Mouse (Mus musculus) lung, embryonic 15.5 days (tissue): ENCODE measurements around the gene Tbc1d1. TPM values are rescaled to one million over a fixed set of nuclear protein-coding genes. Genes with fewer than 3 reads are reported as not detected.

ENCODE experiments used
- ATAC-seq: fragments of 200-750 bp; cut with Nextera tagmentation; 2 replicates; pipeline ENCODE4 v1.8.0; 2017; ENCODE audit warnings: moderate number of reproducible peaks, borderline replicate concordance; ENCODE audit not compliant: low FRiP score, low TSS enrichment; ENCODE audit errors: extremely low read depth
- H3K27ac ChIP-seq: fragments of 300-500 bp; sonication (generic); 2 replicates; pipeline ENCODE4 v1.5.1; 2015; ENCODE audit warnings: moderate library complexity, mild to moderate bottlenecking, inconsistent platforms
- H3K27me3 ChIP-seq: fragments of 300-500 bp; sonication (generic); 2 replicates; pipeline ENCODE4 v1.6.1; 2015; ENCODE audit warnings: inconsistent platforms
- H3K36me3 ChIP-seq: fragments of 300-500 bp; sonication (generic); 2 replicates; pipeline ENCODE4 v1.6.1; 2015; ENCODE audit warnings: inconsistent platforms
- H3K4me1 ChIP-seq: fragments of 300-500 bp; sonication (generic); 2 replicates; pipeline ENCODE4 v1.6.1; 2015; ENCODE audit warnings: inconsistent platforms
- H3K4me2 ChIP-seq: fragments of 300-500 bp; sonication (generic); 2 replicates; pipeline ENCODE4 v1.6.1; 2015; ENCODE audit warnings: inconsistent platforms, mild to moderate bottlenecking, moderate library complexity
- H3K4me3 ChIP-seq: fragments of 300-500 bp; sonication (generic); 2 replicates; pipeline ENCODE4 v1.5.1; 2015; ENCODE audit warnings: mild to moderate bottlenecking, inconsistent platforms
- H3K9ac ChIP-seq: fragments of 300-500 bp; sonication (generic); 2 replicates; pipeline ENCODE4 v1.6.1; 2015; ENCODE audit warnings: inconsistent platforms
- H3K9me3 ChIP-seq: fragments of 300-500 bp; sonication (generic); 2 replicates; pipeline ENCODE4 v1.6.1; 2016; ENCODE audit warnings: inconsistent platforms
- WGBS: fragments of 180-500 bp; shearing (Covaris S2); methylation state at CpG from one replicate; pipeline ENCODE4 v1.1.7; 2015; 5-methylcytosine and 5-hydroxymethylcytosine counted together
- polyA plus RNA-seq: library from polyadenylated mRNA; unstranded; fragments of >200 nt; fragmentation: Nextera tagmentation; extraction: Ambion mirVana; gene quantifications from 2 replicates; pipeline ENCODE4 v1.2.1, GENCODE M21; 2015

Tbc1d1 gene
- polyA plus RNA-seq = 39.8 and 40.4 TPM in 2 replicates

DNA sequence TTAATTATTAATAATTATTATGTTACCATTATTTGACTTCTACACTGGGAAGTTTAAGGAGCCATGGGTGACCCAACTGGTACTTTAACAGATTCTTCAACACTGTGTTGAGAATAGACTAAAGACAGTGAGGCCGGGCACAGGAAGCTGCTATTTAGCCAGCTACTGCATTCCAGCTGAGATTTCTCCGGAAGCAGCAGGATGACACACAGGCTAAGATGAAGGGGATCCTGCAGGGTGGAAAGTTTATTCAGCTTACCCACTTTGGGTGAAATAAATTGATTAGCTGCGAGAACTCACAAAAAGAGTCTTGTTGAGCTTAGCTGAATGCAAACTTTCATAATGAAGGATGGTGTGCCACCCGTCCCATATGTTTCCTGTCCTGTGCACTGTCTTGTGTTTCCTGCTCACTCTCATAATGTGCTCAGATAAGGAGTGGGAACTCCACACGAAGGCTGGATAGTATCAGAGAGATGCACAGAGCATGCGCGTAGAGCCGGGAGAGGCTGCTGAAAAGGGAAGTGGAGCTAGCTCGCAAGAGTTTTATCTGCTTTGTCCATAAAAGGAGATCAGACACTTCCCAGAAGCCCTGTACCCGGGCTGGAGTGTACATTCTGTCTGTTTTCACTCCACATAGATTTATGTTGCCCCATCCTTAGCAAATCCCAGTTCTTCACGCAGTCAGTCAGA, at the start of gene Tbc1d1:
Tbc1d1 (plus strand) TSS at position 445 of the 690 bp plus-strand sequence.
- Histone ChIP-seq H3K4me3 (peak within 1 kb of the TSS; percentile 19), H3K9ac (peak within 1 kb of the TSS; percentile 3; the same call in 1 of the 2 replicates), H3K4me1 (peaks cover 25% of the 10 kb centered on the region), H3K9me3 (no peaks in the 10 kb centered on the region), H3K4me2 (peak within 1 kb of the TSS; percentile 99), H3K27ac (peak within 1 kb of the TSS; percentile 89), H3K27me3 (peaks cover 7% of the 10 kb centered on the region), H3K36me3 (no peaks in the 10 kb centered on the region)
- ATAC-seq = peak; percentile 95
- WGBS = 13% methylated on average over 11 of the region's 11 CpGs

DNA sequence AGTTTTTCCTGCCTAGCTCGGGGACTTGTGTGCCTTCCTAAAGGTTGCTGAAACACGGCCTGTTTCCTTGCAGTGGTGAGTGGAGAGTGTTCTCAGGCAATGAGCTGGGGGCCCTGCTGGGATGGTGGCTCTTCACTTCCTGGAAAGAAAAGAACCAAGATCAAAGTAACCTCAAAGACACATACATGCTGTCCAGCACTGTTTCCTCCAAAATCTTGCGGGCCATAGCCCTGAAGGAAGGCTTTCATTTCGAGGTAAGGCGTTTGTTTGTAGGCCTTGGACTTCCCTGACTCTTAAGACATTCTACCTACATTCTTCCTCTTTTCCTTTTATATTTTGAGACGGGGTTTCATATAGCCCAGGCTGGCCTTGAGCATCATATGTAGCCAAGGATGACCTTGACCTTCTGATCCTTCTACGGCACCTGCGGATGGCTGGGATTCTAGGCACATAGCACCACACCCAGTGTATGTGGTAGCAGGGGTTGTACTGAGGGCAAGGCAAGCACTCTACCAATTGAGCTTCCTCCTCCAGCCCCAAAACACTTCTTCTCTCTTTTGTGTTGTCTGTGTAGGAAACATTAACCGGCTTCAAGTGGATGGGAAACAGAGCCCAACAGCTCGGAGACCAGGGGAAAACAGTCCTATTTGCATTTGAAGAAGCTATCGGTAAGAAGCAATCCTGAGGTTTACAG, 48.4 kb upstream of the Tbc1d1 start:
- Histone ChIP-seq H3K4me1 (peaks cover 3% of the 10 kb centered on the region; the same call in 1 of the 2 replicates), H3K36me3 (peaks cover 67% of the 10 kb centered on the region), H3K4me3 (no peak overlapping the region), H3K9me3 (no peaks in the 10 kb centered on the region), H3K27ac (no peak overlapping the region), H3K9ac (no peak overlapping the region), H3K27me3 (no peaks in the 10 kb centered on the region), H3K4me2 (no peak overlapping the region)
- WGBS = 85% methylated on average over 11 of the region's 11 CpGs
- ATAC-seq = no peak

DNA sequence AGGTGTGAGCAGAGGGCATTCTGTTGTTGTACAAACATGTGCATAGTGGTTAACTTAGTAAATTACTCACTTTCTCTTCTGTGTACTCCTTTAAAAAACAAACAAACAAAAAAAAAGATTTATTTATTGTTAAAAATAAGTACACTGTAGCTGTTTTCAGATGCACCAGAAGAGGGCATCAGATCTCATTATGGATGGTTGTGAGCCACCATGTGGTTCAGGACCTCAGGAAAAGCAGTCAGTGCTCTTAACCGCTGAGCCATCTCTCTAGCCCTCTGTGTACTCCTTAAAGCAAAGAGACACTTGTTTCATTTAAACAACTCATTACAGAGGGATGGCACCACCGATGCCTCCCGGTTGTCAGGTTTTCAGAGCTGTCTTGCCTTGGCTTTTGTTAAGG, 46.9 kb upstream of the Tbc1d1 start:
- Histone ChIP-seq H3K9me3 (no peaks in the 10 kb centered on the region), H3K36me3 (peaks cover 71% of the 10 kb centered on the region), H3K27ac (no peak overlapping the region), H3K4me1 (peaks cover 3% of the 10 kb centered on the region; the same call in 1 of the 2 replicates), H3K4me2 (no peak overlapping the region), H3K9ac (no peak overlapping the region), H3K27me3 (no peaks in the 10 kb centered on the region), H3K4me3 (no peak overlapping the region)
- 41% methylated on average over 3 of the region's 3 CpGs for WGBS
- ATAC-seq = no peak

DNA sequence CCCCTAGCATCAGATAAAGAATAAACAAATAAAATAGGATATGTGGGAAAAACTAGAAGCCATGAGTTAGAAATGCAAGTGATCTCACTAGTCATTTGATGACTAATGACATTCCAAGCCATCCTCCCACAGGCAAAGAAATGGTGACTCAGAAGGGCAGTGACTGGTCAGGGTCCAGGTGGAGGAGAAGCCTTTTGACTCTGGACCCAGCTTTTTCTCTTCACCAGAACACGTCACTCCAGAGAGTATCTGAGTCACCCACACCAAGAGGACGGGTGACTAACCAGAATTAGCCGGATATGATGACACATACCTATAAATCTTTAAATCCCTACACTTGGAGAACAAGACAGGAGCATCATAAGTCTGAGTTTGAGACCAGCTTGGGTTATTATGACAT, 43.7 kb upstream of the Tbc1d1 start:
- H3K9ac ChIP-seq = no peak overlapping the region
- no peak overlapping the region for H3K4me3 ChIP-seq
- no peak overlapping the region for H3K4me2 ChIP-seq
- H3K36me3 ChIP-seq = peaks cover 83% of the 10 kb centered on the region
- no peaks in the 10 kb centered on the region for H3K4me1 ChIP-seq
- ATAC-seq = no peak
- no peaks in the 10 kb centered on the region for H3K9me3 ChIP-seq
- H3K27ac ChIP-seq = no peak overlapping the region
- H3K27me3 ChIP-seq = no peaks in the 10 kb centered on the region
- 79% methylated on average over 3 of the region's 3 CpGs for WGBS

DNA sequence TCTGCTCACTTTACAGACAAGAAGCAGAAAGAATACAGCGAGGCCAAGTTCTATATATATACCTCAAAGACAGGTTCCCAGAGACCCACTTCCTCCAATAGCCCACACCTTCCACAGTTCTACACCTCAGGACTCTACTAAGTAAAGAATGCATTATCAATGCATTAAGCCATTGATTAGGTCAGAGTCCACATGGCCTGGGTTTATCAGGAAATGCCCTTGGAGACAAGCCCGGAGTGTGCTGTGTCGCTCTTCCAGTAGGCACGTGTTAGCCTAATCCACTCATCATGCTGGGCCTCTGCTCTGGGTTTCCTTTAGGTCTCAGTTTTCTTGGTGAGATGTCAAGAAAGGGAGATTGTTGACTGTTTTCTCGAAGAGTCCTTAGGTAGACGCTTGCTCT, 41.9 kb upstream of the Tbc1d1 start:
- Histone ChIP-seq H3K9me3 (no peaks in the 10 kb centered on the region), H3K4me2 (no peak overlapping the region), H3K27me3 (no peaks in the 10 kb centered on the region), H3K4me3 (no peak overlapping the region), H3K4me1 (no peaks in the 10 kb centered on the region), H3K27ac (no peak overlapping the region), H3K9ac (no peak overlapping the region), H3K36me3 (peaks cover 70% of the 10 kb centered on the region)
- 94% methylated on average over 6 of the region's 6 CpGs for WGBS
- ATAC-seq = no peak

DNA sequence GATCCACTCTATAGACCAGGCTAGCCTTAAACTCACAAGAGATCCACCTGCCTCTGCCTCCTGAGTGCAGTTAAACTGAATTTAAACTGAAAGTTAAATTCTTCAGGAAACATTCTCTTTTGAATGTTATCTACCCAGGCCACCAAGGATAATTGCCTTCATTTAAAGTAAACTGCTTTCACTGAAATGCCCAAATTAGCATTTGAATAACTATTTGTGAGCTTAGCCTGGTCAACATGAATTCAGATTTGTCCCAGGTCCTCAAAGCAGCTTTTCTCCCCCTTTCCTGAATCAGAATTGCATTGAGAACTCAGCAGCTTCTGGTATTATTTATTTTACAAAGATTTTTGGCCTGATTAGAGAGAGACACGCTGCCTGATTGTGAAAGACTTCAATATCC, 38.9 kb upstream of the Tbc1d1 start:
- no peak overlapping the region for H3K9ac ChIP-seq

DNA sequence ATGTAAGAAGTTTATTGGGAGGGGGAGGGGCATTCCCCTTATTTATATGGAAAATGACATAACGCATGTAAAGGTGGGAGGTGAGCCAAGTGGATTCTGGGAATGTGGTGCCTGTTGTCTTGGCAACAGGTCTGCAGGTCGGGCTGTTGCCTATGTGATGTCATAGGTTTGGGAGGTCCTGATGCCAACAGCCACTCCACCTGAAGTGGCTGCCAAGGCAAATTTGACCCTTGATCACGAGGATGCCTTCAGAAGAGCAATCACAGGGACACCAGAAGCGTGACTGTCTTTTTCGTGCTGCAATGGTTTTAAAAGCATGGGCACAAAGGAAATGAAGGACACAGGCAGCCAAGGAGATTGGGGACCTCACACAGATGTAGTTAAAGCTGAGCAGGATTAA, 30.3 kb upstream of the Tbc1d1 start:
- H3K4me2 ChIP-seq = no peak overlapping the region
- no peak overlapping the region for H3K27ac ChIP-seq
- no peaks in the 10 kb centered on the region for H3K4me1 ChIP-seq
- H3K9me3 ChIP-seq = no peaks in the 10 kb centered on the region
- H3K4me3 ChIP-seq = no peak overlapping the region
- 68% methylated on average over 5 of the region's 5 CpGs for WGBS
- ATAC-seq = no peak
- H3K9ac ChIP-seq = no peak overlapping the region
- no peaks in the 10 kb centered on the region for H3K27me3 ChIP-seq
- H3K36me3 ChIP-seq = peaks cover 20% of the 10 kb centered on the region; the same call in 1 of the 2 replicates

More for the DNA sequence above, 38.9 kb upstream of the Tbc1d1 start:
- WGBS = 80% methylated on average over 1 of the region's 1 CpGs
- H3K4me3 ChIP-seq = no peak overlapping the region
- ATAC-seq = no peak
- H3K36me3 ChIP-seq = peaks cover 47% of the 10 kb centered on the region
- H3K4me1 ChIP-seq = no peaks in the 10 kb centered on the region
- H3K27me3 ChIP-seq = no peaks in the 10 kb centered on the region
- no peaks in the 10 kb centered on the region for H3K9me3 ChIP-seq
- H3K4me2 ChIP-seq = no peak overlapping the region
- H3K27ac ChIP-seq = no peak overlapping the region

DNA sequence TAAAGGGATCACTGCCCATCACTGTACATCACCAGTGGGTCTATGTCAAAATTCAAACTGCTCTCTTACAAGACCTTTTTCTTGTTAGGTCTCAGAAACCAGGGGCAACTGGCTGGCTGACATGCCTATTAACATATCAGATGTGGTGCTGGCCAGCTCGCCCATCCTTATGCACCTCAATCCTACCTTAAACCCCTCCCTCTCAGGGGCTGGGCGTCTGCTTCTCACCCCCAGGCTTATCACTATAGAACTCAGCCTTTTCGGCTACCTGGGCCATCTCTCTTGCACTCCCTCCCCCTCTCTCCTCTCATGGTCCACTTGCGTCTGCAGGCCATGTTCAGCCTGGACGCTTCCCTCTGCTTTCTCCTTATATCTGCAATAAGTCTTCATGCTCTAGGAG, 24.6 kb upstream of the Tbc1d1 start:
- no peak for ATAC-seq
- no peak overlapping the region for H3K4me3 ChIP-seq
- no peak overlapping the region for H3K27ac ChIP-seq
- H3K4me1 ChIP-seq = no peaks in the 10 kb centered on the region
- peaks cover 13% of the 10 kb centered on the region; the same call in 1 of the 2 replicates for H3K36me3 ChIP-seq
- H3K9me3 ChIP-seq = no peaks in the 10 kb centered on the region
- 66% methylated on average over 5 of the region's 5 CpGs for WGBS
- no peak overlapping the region for H3K9ac ChIP-seq
- H3K27me3 ChIP-seq = no peaks in the 10 kb centered on the region
- H3K4me2 ChIP-seq = no peak overlapping the region

DNA sequence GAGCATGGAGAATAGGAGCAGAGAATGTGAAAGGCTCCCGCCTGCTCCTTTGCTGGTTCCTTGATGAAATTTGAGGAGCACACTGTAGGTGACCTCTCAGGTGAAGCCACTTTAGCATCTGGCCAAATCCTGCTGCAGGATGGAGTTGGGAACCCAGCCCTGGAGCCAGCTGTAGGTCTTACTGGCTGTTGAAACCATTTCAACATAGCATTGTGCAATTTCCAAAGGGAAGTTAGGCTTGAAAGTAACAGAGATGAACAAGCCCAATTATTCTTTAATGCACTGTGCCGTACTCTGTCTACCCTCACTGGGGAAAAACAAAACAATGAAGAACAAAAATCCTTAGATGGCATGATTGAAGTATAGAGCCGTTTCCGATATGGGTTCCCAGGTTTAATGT, 22.2 kb upstream of the Tbc1d1 start:
- Histone ChIP-seq H3K36me3 (no peaks in the 10 kb centered on the region), H3K9me3 (no peaks in the 10 kb centered on the region), H3K4me3 (no peak overlapping the region), H3K27me3 (no peaks in the 10 kb centered on the region), H3K9ac (no peak overlapping the region), H3K4me2 (no peak overlapping the region), H3K27ac (no peak overlapping the region), H3K4me1 (no peaks in the 10 kb centered on the region)
- WGBS = 90% methylated on average over 4 of the region's 4 CpGs
- ATAC-seq = no peak

DNA sequence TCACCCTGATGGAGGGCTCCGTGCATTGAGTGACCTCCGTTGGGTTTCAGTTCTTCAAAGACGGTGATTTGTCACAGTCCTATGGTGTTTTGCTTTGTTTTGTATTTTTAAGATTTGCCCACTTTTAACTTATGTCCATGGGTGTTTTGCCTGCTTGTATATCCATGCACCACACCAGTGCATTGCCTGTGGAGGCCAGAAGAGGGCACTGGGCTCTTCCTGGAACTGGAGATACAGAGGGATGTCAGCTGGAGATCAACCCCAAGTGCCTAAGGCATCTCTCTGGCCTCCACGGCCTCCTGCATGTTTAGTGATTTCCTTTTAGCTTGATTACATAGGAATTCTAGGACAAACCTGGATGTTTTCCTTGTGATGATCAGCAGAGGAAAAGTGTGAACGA, 19.8 kb upstream of the Tbc1d1 start:
- 70% methylated on average over 5 of the region's 5 CpGs for WGBS
- no peaks in the 10 kb centered on the region for H3K27me3 ChIP-seq
- no peak overlapping the region for H3K4me3 ChIP-seq
- no peaks in the 10 kb centered on the region for H3K4me1 ChIP-seq
- no peaks in the 10 kb centered on the region for H3K9me3 ChIP-seq
- no peak overlapping the region for H3K4me2 ChIP-seq
- no peak overlapping the region for H3K9ac ChIP-seq
- H3K36me3 ChIP-seq = no peaks in the 10 kb centered on the region
- no peak overlapping the region for H3K27ac ChIP-seq
- ATAC-seq = no peak

DNA sequence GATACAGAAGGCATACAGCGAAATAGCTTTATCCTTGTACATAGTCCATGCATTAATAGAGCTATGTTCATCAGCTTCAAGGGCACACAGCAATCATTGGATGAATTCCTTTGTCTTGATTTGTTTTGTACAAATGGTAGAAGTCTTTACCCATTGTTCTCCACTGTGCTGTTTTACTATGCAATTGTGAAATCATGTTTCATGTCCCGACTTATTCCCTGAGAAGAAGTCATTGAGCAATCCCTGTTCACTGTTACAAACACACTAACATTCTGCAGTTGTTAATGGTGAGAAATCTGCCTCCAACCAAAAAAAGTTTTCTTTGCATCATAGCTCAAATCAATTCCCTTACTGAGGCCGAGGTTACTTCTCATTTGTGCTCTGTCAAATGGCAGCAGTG, 15.9 kb upstream of the Tbc1d1 start:
- H3K4me2 ChIP-seq = no peak overlapping the region
- no peak overlapping the region for H3K9ac ChIP-seq
- no peaks in the 10 kb centered on the region for H3K36me3 ChIP-seq
- ATAC-seq = no peak
- H3K27ac ChIP-seq = no peak overlapping the region
- no peaks in the 10 kb centered on the region for H3K4me1 ChIP-seq
- WGBS = 71% methylated on average over 3 of the region's 3 CpGs
- no peak overlapping the region for H3K4me3 ChIP-seq
- H3K9me3 ChIP-seq = no peaks in the 10 kb centered on the region
- H3K27me3 ChIP-seq = no peaks in the 10 kb centered on the region

DNA sequence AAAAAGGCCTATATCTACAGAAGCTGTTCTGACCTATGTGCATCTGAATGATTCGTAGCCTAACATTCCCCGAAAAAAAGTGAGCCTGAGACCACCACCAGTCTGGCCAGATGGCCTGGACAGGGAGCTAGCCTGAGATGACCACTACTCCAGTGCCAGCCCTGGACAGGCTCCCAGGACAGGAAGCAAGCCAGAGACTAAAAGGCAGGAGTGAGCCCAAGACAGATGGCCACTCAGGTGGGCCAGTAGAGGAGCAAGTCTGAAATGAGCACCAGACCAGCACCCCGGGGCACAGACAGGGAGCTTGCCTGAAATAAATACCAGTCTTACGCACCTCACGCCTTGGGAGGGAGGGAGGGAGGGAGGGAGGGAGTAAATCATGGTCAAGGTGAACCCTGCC, 11.8 kb upstream of the Tbc1d1 start:
- no peak for ATAC-seq
- Histone ChIP-seq H3K9ac (no peak overlapping the region), H3K4me3 (no peak overlapping the region), H3K4me2 (no peak overlapping the region), H3K27ac (no peak overlapping the region), H3K9me3 (no peaks in the 10 kb centered on the region), H3K27me3 (no peaks in the 10 kb centered on the region), H3K36me3 (no peaks in the 10 kb centered on the region), H3K4me1 (no peaks in the 10 kb centered on the region)
- WGBS = 77% methylated on average over 5 of the region's 5 CpGs
